Mouse (Mus musculus) cerebellum, adult 2 months (tissue): ENCODE results near the gene Asb10. TPM values are rescaled to one million over a fixed set of nuclear protein-coding genes. Genes with fewer than 3 reads are reported as not detected.

ENCODE experiments used
- DNase-seq, 2 experiments: peaks; one replicate each; pipeline ENCODE4 v3.0.0; 2021
- H3K27ac ChIP-seq: fragments of 200-500 bp; 2 replicates; pipeline ENCODE4 v1.5.1; 2012; ENCODE audit warnings: low read length, control low read depth, inconsistent platforms; ENCODE audit not compliant: insufficient read depth
- H3K27me3 ChIP-seq: fragments of 200-500 bp; 2 replicates; pipeline ENCODE4 v1.6.1; 2012; ENCODE audit warnings: inconsistent platforms, mild to moderate bottlenecking, low read length, moderate library complexity; ENCODE audit not compliant: control insufficient read depth, insufficient read depth
- H3K4me1 ChIP-seq: fragments of 200-500 bp; 2 replicates; pipeline ENCODE4 v1.6.1; 2011; ENCODE audit warnings: low read length; ENCODE audit not compliant: control insufficient read depth, insufficient read depth
- H3K4me3 ChIP-seq: fragments of 200-500 bp; replicated peaks from 2 replicates; pipeline ENCODE3; 2011; ENCODE audit warnings: mild to moderate bottlenecking, low read depth, low read length, control low read depth; ENCODE audit not compliant: insufficient read depth
- CTCF ChIP-seq: fragments of 200-500 bp; IDR thresholded peaks from 2 replicates; pipeline ENCODE4 v1.5.1; 2011; ENCODE audit warnings: low read depth, mild to moderate bottlenecking, control low read depth, low read length, moderate library complexity, borderline replicate concordance; ENCODE audit not compliant: insufficient read depth
- POLR2A ChIP-seq: fragments of 200-500 bp; IDR thresholded peaks from 2 replicates; pipeline ENCODE4 v1.6.1; 2011; ENCODE audit warnings: low read length, control low read depth, borderline replicate concordance; ENCODE audit not compliant: insufficient read depth
- WGBS: fragments of 180-500 bp; shearing (Covaris S2); methylation state at CpG from one replicate; pipeline ENCODE4 v1.1.7; 2018; 5-methylcytosine and 5-hydroxymethylcytosine counted together
- polyA plus RNA-seq: library from polyadenylated mRNA; depleted of rRNA; stranded (reverse); fragments of >200 nt; gene quantifications from 2 replicates; pipeline ENCODE4 v1.2.3, GENCODE M21; 2012; rRNA removed

Gene Asb10
- polyA plus RNA-seq, result 0.18 and 0.21 TPM in 2 replicates

GRCm38 (mm10) chr5:24540387-24541143 lies at the start of gene Asb10:
Gene Asb10, minus strand, starts transcription at chr5:24540978.
- DNase-seq, result no peak
- no peaks in the 10 kb centered on the region for H3K4me1 ChIP-seq
- TF ChIP-seq CTCF (no peak), POLR2A (no peak)
- no peaks in the 10 kb centered on the region for H3K27me3 ChIP-seq
- H3K4me3 ChIP-seq, result no peak within 1 kb of the TSS
- 36% methylated on average over 14 of the region's 14 CpGs for WGBS
- no peak within 1 kb of the TSS for H3K27ac ChIP-seq

DNA sequence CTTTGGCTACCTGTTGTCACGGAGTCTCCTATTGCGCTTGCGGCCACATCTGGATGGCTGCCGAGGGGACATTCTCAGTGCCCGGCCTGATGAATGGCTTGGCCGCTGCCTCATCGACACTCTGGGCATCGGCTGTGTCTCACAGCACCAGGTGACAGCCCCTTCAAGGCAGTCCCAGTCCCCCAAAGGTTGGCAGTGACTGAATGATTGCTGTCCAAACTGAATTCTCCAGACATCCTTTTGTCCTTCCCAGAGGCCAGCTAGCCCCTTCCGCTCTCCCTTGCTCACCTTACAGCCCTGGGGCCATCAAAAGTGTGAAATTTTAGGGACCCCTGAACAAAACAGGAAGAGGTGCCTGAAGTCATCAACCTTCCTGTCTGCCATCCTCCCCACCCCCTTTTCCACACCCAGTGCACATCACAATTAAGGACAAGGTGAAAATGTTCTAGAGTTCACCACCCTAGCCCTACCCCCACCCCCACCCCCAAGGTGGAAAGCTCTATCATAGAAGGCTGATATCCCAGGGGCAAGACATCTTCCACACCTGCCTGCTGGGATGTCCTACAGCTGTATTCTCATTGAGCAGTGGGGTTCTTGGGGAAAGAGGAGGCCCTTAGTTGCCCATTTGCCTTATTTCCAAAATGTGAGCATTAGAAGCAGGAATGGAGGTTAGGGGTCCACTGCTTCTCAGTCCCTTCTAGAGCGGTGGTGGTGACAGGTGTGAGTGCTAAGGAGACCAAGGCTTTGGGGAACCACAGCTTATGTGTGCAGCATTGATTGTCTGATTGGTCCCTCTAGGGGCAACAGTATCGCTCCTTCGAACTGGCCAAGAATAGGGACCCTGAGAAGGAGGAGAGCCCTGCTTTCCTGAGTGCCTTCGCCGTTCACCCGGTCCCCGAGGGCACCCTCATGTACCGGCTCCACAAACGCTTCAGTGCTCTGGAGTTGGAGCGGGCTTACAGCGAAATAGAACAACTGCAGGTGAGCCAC lies 49.0 kb upstream of the Asb10 start:
- WGBS, result 85% methylated on average over 20 of the region's 20 CpGs
- peaks cover 13% of the 10 kb centered on the region for H3K4me1 ChIP-seq
- no peak for DNase-seq
- H3K27ac ChIP-seq, result no peak overlapping the region
- H3K4me3 ChIP-seq, result no peak overlapping the region
- no peak for TF ChIP-seq POLR2A
- no peak for TF ChIP-seq CTCF
- H3K27me3 ChIP-seq, result no peaks in the 10 kb centered on the region

DNA sequence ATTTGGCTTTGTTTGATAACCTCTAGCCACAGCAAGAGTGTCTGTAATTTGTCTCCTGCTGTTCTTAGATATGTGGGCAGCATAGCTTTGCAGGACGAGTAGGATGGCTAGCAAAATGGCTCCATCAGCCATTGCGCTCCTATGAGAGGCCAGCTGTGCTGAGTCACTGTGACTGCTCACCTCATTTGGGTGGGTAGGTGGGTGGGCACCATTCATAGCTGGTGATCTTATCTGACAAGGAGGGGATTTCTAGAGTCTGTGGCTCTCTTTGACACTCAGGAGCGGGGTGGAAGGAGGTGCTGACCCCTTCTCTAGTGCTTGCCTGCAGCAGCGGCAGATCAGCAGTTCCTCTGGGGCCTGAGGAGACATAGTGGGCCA lies 46.4 kb upstream of the Asb10 start:
- peak overlapping the region; percentile 84 for H3K4me3 ChIP-seq
- TF ChIP-seq POLR2A, result no peak
- DNase-seq, result no peak
- peak overlapping the region; percentile 52 for H3K27ac ChIP-seq
- peaks cover 13% of the 10 kb centered on the region for H3K4me1 ChIP-seq
- no peaks in the 10 kb centered on the region for H3K27me3 ChIP-seq
- WGBS, result 13% methylated on average over 4 of the region's 4 CpGs

GRCm38 (mm10) chr5:24586547-24587199 lies 45.9 kb upstream of the Asb10 start, which contains the start of gene Chpf2:
Gene Chpf2, plus strand, starts transcription at chr5:24586741.
- Histone ChIP-seq H3K27ac (peak within 1 kb of the TSS; percentile 52), H3K4me3 (peak within 1 kb of the TSS; percentile 84), H3K27me3 (no peaks in the 10 kb centered on the region), H3K4me1 (peaks cover 13% of the 10 kb centered on the region)
- WGBS, result under 1% methylated on average over 43 of the region's 43 CpGs
- TF ChIP-seq CTCF (no peak), POLR2A (peak; percentile 60; the same call in 1 of the 2 replicates)
- peak; percentile 80 to 81 for DNase-seq

- peaks cover 13% of the 10 kb centered on the region for H3K4me1 ChIP-seq
- no peaks in the 10 kb centered on the region for H3K27me3 ChIP-seq
- WGBS, result 9% methylated on average over 8 of the region's 8 CpGs
- TF ChIP-seq CTCF (no peak), POLR2A (no peak)
- no peak for DNase-seq
- H3K4me3 ChIP-seq, result peak overlapping the region; percentile 84
- H3K27ac ChIP-seq, result peak overlapping the region; percentile 21; the same call in 1 of the 2 replicates
Observed at GRCm38 (mm10) chr5:24586106-24586505, 45.3 kb upstream of the Asb10 start.

DNA sequence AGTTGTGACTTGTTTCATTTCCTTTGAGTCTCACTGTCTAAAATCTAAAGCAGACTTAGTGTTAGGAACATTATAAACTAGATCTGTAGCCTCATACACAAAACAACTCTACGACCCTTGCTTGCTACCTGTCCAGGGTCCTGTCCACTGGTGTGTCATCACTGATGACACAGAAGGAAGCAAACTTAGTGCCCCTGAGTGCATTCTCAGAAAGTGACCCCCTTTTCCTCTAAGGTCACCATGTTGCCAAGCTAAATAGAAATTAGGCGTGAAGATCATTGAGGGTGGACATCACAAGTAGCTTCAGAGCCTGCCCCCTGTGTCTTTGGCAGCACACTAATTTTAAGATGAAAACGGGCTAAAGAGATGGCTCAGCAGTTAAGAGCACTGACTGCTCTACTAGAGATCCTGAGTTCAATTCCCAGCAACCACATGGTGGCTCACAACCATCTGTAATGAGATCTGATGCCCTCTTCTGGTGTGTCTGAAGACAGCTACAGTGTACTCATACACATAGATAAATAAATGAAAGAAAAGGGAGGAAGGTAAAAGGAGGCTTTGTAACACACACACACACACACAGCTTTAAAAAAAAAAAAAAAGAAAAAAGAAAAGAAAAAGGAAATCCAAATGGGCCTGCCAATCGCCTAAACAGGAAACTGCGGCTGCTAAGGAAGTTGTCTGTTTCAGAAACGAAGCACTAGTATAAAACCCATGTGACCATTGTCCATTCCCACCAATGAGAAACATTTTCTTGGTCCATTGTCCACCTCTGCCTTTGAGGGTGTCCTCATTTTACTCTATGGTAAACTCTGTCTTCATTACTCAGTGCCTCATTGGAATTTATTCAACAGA lies 37.6 kb upstream of the Asb10 start:
- H3K27ac ChIP-seq, result no peak overlapping the region
- WGBS, result 68% methylated on average over 6 of the region's 6 CpGs

More for the DNA sequence above, 37.6 kb upstream of the Asb10 start:
- Histone ChIP-seq H3K4me3 (no peak overlapping the region), H3K4me1 (no peaks in the 10 kb centered on the region), H3K27me3 (no peaks in the 10 kb centered on the region)
- no peak for DNase-seq
- TF ChIP-seq CTCF (no peak), POLR2A (no peak)
